Mouse (Mus musculus) liver, embryonic 11.5 days (tissue): ENCODE data around the gene Pin1. TPM values are rescaled to one million over a fixed set of nuclear protein-coding genes. Genes with fewer than 3 reads are reported as not detected.

ENCODE experiments used
- ATAC-seq: fragments of 200-750 bp; cut with Nextera tagmentation; replicated peaks from 2 replicates; pipeline ENCODE4 v1.8.0; 2017; ENCODE audit warnings: moderate number of reproducible peaks, mild to moderate bottlenecking, moderate TSS enrichment, moderate library complexity; ENCODE audit not compliant: low FRiP score
- DNase-seq: peaks from one replicate; pipeline ENCODE4 v3.0.0-alpha.2; 2017; ENCODE audit warnings: low spot score
- H3K27ac ChIP-seq: fragments of 300-500 bp; sonication (generic); 2 replicates; pipeline ENCODE4 v1.5.1; 2014; ENCODE audit warnings: mild to moderate bottlenecking, low read depth, low read length, control low read depth
- H3K27me3 ChIP-seq: fragments of 300-500 bp; sonication (generic); replicated peaks from 2 replicates; pipeline ENCODE4 v1.6.1; 2014; ENCODE audit warnings: low read length, mixed read lengths; ENCODE audit not compliant: control insufficient read depth, insufficient read depth
- H3K36me3 ChIP-seq: fragments of 300-500 bp; sonication (generic); 2 replicates; pipeline ENCODE4 v1.6.1; 2014; ENCODE audit warnings: mild to moderate bottlenecking, low read length, moderate library complexity, mixed read lengths; ENCODE audit not compliant: control insufficient read depth, insufficient read depth
- H3K4me1 ChIP-seq: fragments of 300-500 bp; sonication (generic); replicated peaks from 2 replicates; pipeline ENCODE4 v1.6.1; 2014; ENCODE audit warnings: low read length, mixed read lengths; ENCODE audit not compliant: control insufficient read depth, insufficient read depth
- H3K4me2 ChIP-seq: fragments of 300-500 bp; sonication (generic); 2 replicates; pipeline ENCODE4 v1.6.1; 2014; ENCODE audit warnings: mild to moderate bottlenecking, control low read depth, moderate library complexity
- H3K4me3 ChIP-seq: fragments of 300-500 bp; sonication (generic); 2 replicates; pipeline ENCODE4 v1.5.1; 2014; ENCODE audit warnings: low read depth, low read length, control low read depth
- H3K9ac ChIP-seq: fragments of 300-500 bp; sonication (generic); 2 replicates; pipeline ENCODE4 v1.6.1; 2014; ENCODE audit warnings: low read depth, low read length, control low read depth
- H3K9me3 ChIP-seq: fragments of 300-500 bp; sonication (generic); 2 replicates; pipeline ENCODE4 v1.6.1; 2016; ENCODE audit warnings: low read length, inconsistent platforms, mixed read lengths; ENCODE audit not compliant: control insufficient read depth
- WGBS: fragments of 180-500 bp; shearing (Covaris S2); extraction: QIAGEN DNeasy Blood & Tissue Kit; methylation state at CpG from one replicate; pipeline ENCODE4 v1.1.7; 2014; 5-methylcytosine and 5-hydroxymethylcytosine counted together
- polyA plus RNA-seq: library from polyadenylated mRNA; unstranded; fragments of >200 nt; fragmentation: Nextera tagmentation; extraction: Ambion mirVana; gene quantifications from 2 replicates; pipeline ENCODE4 v1.2.1, GENCODE M21; 2014

Gene Pin1
- polyA plus RNA-seq, 1 experiment from 2014 or later = 58.8 TPM

GRCm38 (mm10) chr9:20703832-20704380, 52.0 kb downstream of the Pin1 start:
- Histone ChIP-seq H3K4me2 (no peak overlapping the region), H3K36me3 (no peaks in the 10 kb centered on the region), H3K27ac (no peak overlapping the region), H3K27me3 (no peaks in the 10 kb centered on the region), H3K4me1 (no peaks in the 10 kb centered on the region), H3K9me3 (no peaks in the 10 kb centered on the region), H3K4me3 (no peak overlapping the region), H3K9ac (no peak overlapping the region)
- WGBS = 64% methylated on average over 8 of the region's 8 CpGs
- no peak for DNase-seq
- no peak for ATAC-seq

GRCm38 (mm10) chr9:20705420-20705819, 53.5 kb downstream of the Pin1 start:
- Histone ChIP-seq H3K27me3 (no peaks in the 10 kb centered on the region), H3K36me3 (no peaks in the 10 kb centered on the region), H3K4me1 (no peaks in the 10 kb centered on the region), H3K4me2 (no peak overlapping the region), H3K9me3 (no peaks in the 10 kb centered on the region), H3K27ac (no peak overlapping the region), H3K9ac (no peak overlapping the region), H3K4me3 (no peak overlapping the region)
- ATAC-seq (no peak), DNase-seq (no peak)

- Histone ChIP-seq H3K4me3 (no peak overlapping the region), H3K4me2 (no peak overlapping the region), H3K36me3 (no peaks in the 10 kb centered on the region), H3K4me1 (no peaks in the 10 kb centered on the region), H3K27ac (no peak overlapping the region), H3K27me3 (no peaks in the 10 kb centered on the region), H3K9ac (no peak overlapping the region), H3K9me3 (no peaks in the 10 kb centered on the region)
- DNase-seq (no peak), ATAC-seq (no peak)
- WGBS = 32% methylated on average over 4 of the region's 4 CpGs
Observed at GRCm38 (mm10) chr9:20705981-20706380, 54.1 kb downstream of the Pin1 start.

- H3K9me3 ChIP-seq = no peaks in the 10 kb centered on the region
- no peak overlapping the region for H3K27ac ChIP-seq
- H3K4me3 ChIP-seq = no peak overlapping the region
- no peaks in the 10 kb centered on the region for H3K4me1 ChIP-seq
- no peak overlapping the region for H3K9ac ChIP-seq
- WGBS = 69% methylated on average over 3 of the region's 3 CpGs
- H3K36me3 ChIP-seq = no peaks in the 10 kb centered on the region
- DNase-seq (no peak), ATAC-seq (no peak)
- no peak overlapping the region for H3K4me2 ChIP-seq
- H3K27me3 ChIP-seq = no peaks in the 10 kb centered on the region
Observed at GRCm38 (mm10) chr9:20710471-20710870, 58.6 kb downstream of the Pin1 start.

GRCm38 (mm10) chr9:20712934-20713477, 61.1 kb downstream of the Pin1 start:
- 61% methylated on average over 5 of the region's 5 CpGs for WGBS
- Histone ChIP-seq H3K4me1 (no peaks in the 10 kb centered on the region), H3K27ac (no peak overlapping the region), H3K9ac (no peak overlapping the region), H3K27me3 (no peaks in the 10 kb centered on the region), H3K4me2 (no peak overlapping the region), H3K9me3 (no peaks in the 10 kb centered on the region), H3K4me3 (no peak overlapping the region), H3K36me3 (no peaks in the 10 kb centered on the region)
- ATAC-seq = no peak
- no peak for DNase-seq

GRCm38 (mm10) chr9:20713478-20713987, 61.6 kb downstream of the Pin1 start:
- H3K27ac ChIP-seq = no peak overlapping the region
- no peak for DNase-seq
- H3K4me1 ChIP-seq = no peaks in the 10 kb centered on the region
- WGBS = 39% methylated on average over 5 of the region's 11 CpGs
- ATAC-seq = no peak
- no peak overlapping the region for H3K9ac ChIP-seq
- no peaks in the 10 kb centered on the region for H3K9me3 ChIP-seq
- no peak overlapping the region for H3K4me3 ChIP-seq
- H3K36me3 ChIP-seq = no peaks in the 10 kb centered on the region
- no peaks in the 10 kb centered on the region for H3K27me3 ChIP-seq
- no peak overlapping the region for H3K4me2 ChIP-seq

GRCm38 (mm10) chr9:20715332-20715731, 63.4 kb downstream of the Pin1 start:
- H3K9ac ChIP-seq = no peak overlapping the region
- H3K36me3 ChIP-seq = no peaks in the 10 kb centered on the region
- H3K4me1 ChIP-seq = no peaks in the 10 kb centered on the region
- ATAC-seq = no peak
- H3K4me3 ChIP-seq = no peak overlapping the region
- 65% methylated on average over 7 of the region's 7 CpGs for WGBS
- DNase-seq = no peak
- no peaks in the 10 kb centered on the region for H3K9me3 ChIP-seq
- no peak overlapping the region for H3K4me2 ChIP-seq
- H3K27me3 ChIP-seq = no peaks in the 10 kb centered on the region
- H3K27ac ChIP-seq = no peak overlapping the region

Other genes with a start within 250 kb of the Pin1 start
- 15.1 and 16.4 TPM in 2 replicates for gene Zfp26, start 191.9 kb upstream of the Pin1 start, polyA plus RNA-seq
- 14.9 and 15.3 TPM in 2 replicates for gene Zfp426, start 159.3 kb upstream of the Pin1 start, polyA plus RNA-seq
- gene Zfp266, start 130.7 kb upstream of the Pin1 start, polyA plus RNA-seq = 49.2 TPM in 2 replicates
- gene Zfp846, start 70.8 kb upstream of the Pin1 start, polyA plus RNA-seq = 6.6 and 7.0 TPM in 2 replicates
- 324 and 349 TPM in 2 replicates for gene Ubl5, start 9.2 kb upstream of the Pin1 start, polyA plus RNA-seq
- gene Fbxl12, start 7.3 kb upstream of the Pin1 start, polyA plus RNA-seq = 8.1 and 9.1 TPM in 2 replicates
- gene Olfm2, start 94.3 kb downstream of the Pin1 start, polyA plus RNA-seq = 1.2 and 1.3 TPM in 2 replicates
- 0.05 TPM in 2 replicates for gene Col5a3, start 163.0 kb downstream of the Pin1 start, polyA plus RNA-seq
- not detected in 2 replicates for gene Rdh8, start 166.4 kb downstream of the Pin1 start, polyA plus RNA-seq
- gene A230050P20Rik, start 216.5 kb downstream of the Pin1 start, polyA plus RNA-seq = 7.1 and 8.8 TPM in 2 replicates
- 9.4 TPM in 2 replicates for gene Angptl6, start 227.6 kb downstream of the Pin1 start, polyA plus RNA-seq
- 170 and 178 TPM in 2 replicates for gene Ppan, start 236.1 kb downstream of the Pin1 start, polyA plus RNA-seq
- 440 and 448 TPM in 2 replicates for gene Eif3g, start 246.5 kb downstream of the Pin1 start, polyA plus RNA-seq